Mouse (Mus musculus) megakaryocyte, embryonic 14.5 days (primary cell): ENCODE measurements at regions not wholly inside any gene's neighbourhood (a gene's known extent, or its start where the extent isn't known, plus 50 kb on each side); places are given as distances from the start of the nearest gene placed in this dataset.

Experiments used
- H3K27me3 ChIP-seq: replicated peaks from 2 replicates; pipeline ENCODE3; 2012; ENCODE audit warnings: inconsistent platforms
- H3K36me3 ChIP-seq: replicated peaks from 2 replicates; pipeline ENCODE3; 2012; ENCODE audit warnings: low read length, inconsistent platforms, mixed read lengths
- H3K4me1 ChIP-seq: 2 replicates; pipeline ENCODE4 v1.6.1; 2012; ENCODE audit warnings: inconsistent platforms
- H3K4me3 ChIP-seq: replicated peaks from 2 replicates; pipeline ENCODE3; 2012; ENCODE audit warnings: moderate library complexity, mild to moderate bottlenecking, inconsistent platforms
- H3K9me3 ChIP-seq: 2 replicates; pipeline ENCODE4 v1.6.1; 2012; ENCODE audit warnings: inconsistent platforms
- FLI1 ChIP-seq: IDR thresholded peaks from 2 replicates; pipeline ENCODE4 v1.6.1; 2012; ENCODE audit warnings: low read length, inconsistent platforms, mixed read lengths
- GATA1 ChIP-seq: IDR thresholded peaks from 3 replicates; pipeline ENCODE4 v1.6.1; 2012; ENCODE audit warnings: mixed read lengths, low read length, inconsistent platforms, borderline replicate concordance

GRCm38 (mm10) chr2:78396924-78397323, 450.7 kb upstream of the Cwc22 start:
- no peaks in the 10 kb centered on the region for H3K36me3 ChIP-seq
- no peaks in the 10 kb centered on the region for H3K9me3 ChIP-seq
- H3K27me3 ChIP-seq, result no peaks in the 10 kb centered on the region
- H3K4me3 ChIP-seq, result no peak overlapping the region
- TF ChIP-seq GATA1 (no peak), FLI1 (no peak)
- H3K4me1 ChIP-seq, result no peaks in the 10 kb centered on the region

- Histone ChIP-seq H3K9me3 (no peaks in the 10 kb centered on the region), H3K27me3 (no peaks in the 10 kb centered on the region), H3K36me3 (no peaks in the 10 kb centered on the region), H3K4me1 (no peaks in the 10 kb centered on the region), H3K4me3 (no peak overlapping the region)
- TF ChIP-seq GATA1 (no peak), FLI1 (no peak)
Observed at GRCm38 (mm10) chr2:78393090-78393489, 446.9 kb upstream of the Cwc22 start.

GRCm38 (mm10) chr2:78392425-78392824, 446.2 kb upstream of the Cwc22 start:
- Histone ChIP-seq H3K36me3 (no peaks in the 10 kb centered on the region), H3K9me3 (no peaks in the 10 kb centered on the region), H3K4me3 (no peak overlapping the region), H3K27me3 (no peaks in the 10 kb centered on the region), H3K4me1 (no peaks in the 10 kb centered on the region)
- TF ChIP-seq FLI1, result no peak
- no peak for TF ChIP-seq GATA1

- TF ChIP-seq GATA1 (no peak), FLI1 (no peak)
- no peak overlapping the region for H3K4me3 ChIP-seq
- H3K27me3 ChIP-seq, result no peaks in the 10 kb centered on the region
- H3K9me3 ChIP-seq, result no peaks in the 10 kb centered on the region
- no peaks in the 10 kb centered on the region for H3K36me3 ChIP-seq
- H3K4me1 ChIP-seq, result no peaks in the 10 kb centered on the region
Observed at GRCm38 (mm10) chr2:78388001-78388400, 441.8 kb upstream of the Cwc22 start.

- TF ChIP-seq FLI1, result no peak
- no peak for TF ChIP-seq GATA1
- H3K9me3 ChIP-seq, result peaks cover 5% of the 10 kb centered on the region; the same call in 1 of the 2 replicates
Observed at GRCm38 (mm10) chr2:78381234-78381633, 435.1 kb upstream of the Cwc22 start.

GRCm38 (mm10) chr2:78331736-78332475, 385.7 kb upstream of the Cwc22 start:
- TF ChIP-seq GATA1, result no peak
- TF ChIP-seq FLI1, result no peak
- H3K9me3 ChIP-seq, result 0 out of 2 replicates have a peak, but pooled peaks cover 6% of the 10 kb centered on the region
- H3K4me1 ChIP-seq, result no peaks in the 10 kb centered on the region
- no peak overlapping the region for H3K4me3 ChIP-seq
- H3K36me3 ChIP-seq, result no peaks in the 10 kb centered on the region
- no peaks in the 10 kb centered on the region for H3K27me3 ChIP-seq

More at GRCm38 (mm10) chr2:78381234-78381633, 435.1 kb upstream of the Cwc22 start:
- Histone ChIP-seq H3K4me3 (no peak overlapping the region), H3K27me3 (no peaks in the 10 kb centered on the region), H3K36me3 (no peaks in the 10 kb centered on the region), H3K4me1 (no peaks in the 10 kb centered on the region)

GRCm38 (mm10) chr2:78326091-78326490, 379.9 kb upstream of the Cwc22 start:
- Histone ChIP-seq H3K4me3 (no peak overlapping the region), H3K9me3 (peaks cover 12% of the 10 kb centered on the region; the same call in 1 of the 2 replicates), H3K36me3 (no peaks in the 10 kb centered on the region), H3K4me1 (no peaks in the 10 kb centered on the region), H3K27me3 (no peaks in the 10 kb centered on the region)
- TF ChIP-seq FLI1 (no peak), GATA1 (no peak)

GRCm38 (mm10) chr2:78322216-78322965, 376.2 kb upstream of the Cwc22 start:
- H3K27me3 ChIP-seq, result no peaks in the 10 kb centered on the region
- H3K4me1 ChIP-seq, result no peaks in the 10 kb centered on the region
- TF ChIP-seq FLI1, result no peak
- no peak for TF ChIP-seq GATA1
- H3K4me3 ChIP-seq, result no peak overlapping the region
- H3K9me3 ChIP-seq, result peaks cover 5% of the 10 kb centered on the region; the same call in 1 of the 2 replicates
- no peaks in the 10 kb centered on the region for H3K36me3 ChIP-seq

GRCm38 (mm10) chr2:78311766-78312491, 365.8 kb upstream of the Cwc22 start:
- no peaks in the 10 kb centered on the region for H3K4me1 ChIP-seq
- TF ChIP-seq GATA1 (no peak), FLI1 (no peak)

More at GRCm38 (mm10) chr2:78311766-78312491, 365.8 kb upstream of the Cwc22 start:
- Histone ChIP-seq H3K9me3 (no peaks in the 10 kb centered on the region), H3K4me3 (no peak overlapping the region), H3K36me3 (no peaks in the 10 kb centered on the region), H3K27me3 (no peaks in the 10 kb centered on the region)
